Mouse (Mus musculus) embryonic stem cell, embryonic (primary cell): ENCODE measurements around the gene Bdkrb2.

Source experiments
- CTCF ChIA-PET, 4 experiments: fragments of 300-600 bp in 2 of 4; fragments of 350-600 bp in 2 of 4; sonication (Branson Sonifier 250); formaldehyde crosslinking; loops; one replicate each; lab custom pipeline; 2022; ENCODE audit warnings: inconsistent platforms in 2 of 4; lab: Charles Lee
- POLR2A ChIA-PET, 4 experiments: fragments of 300-600 bp in 2 of 4; fragments of 350-600 bp in 2 of 4; sonication (Branson Sonifier 250); formaldehyde crosslinking; loops; one replicate each; lab custom pipeline; 2022; ENCODE audit warnings: antibody characterized with exemption in 4 of 4, inconsistent platforms in 1 of 4; lab: Charles Lee

Bdkrb2 gene

DNA sequence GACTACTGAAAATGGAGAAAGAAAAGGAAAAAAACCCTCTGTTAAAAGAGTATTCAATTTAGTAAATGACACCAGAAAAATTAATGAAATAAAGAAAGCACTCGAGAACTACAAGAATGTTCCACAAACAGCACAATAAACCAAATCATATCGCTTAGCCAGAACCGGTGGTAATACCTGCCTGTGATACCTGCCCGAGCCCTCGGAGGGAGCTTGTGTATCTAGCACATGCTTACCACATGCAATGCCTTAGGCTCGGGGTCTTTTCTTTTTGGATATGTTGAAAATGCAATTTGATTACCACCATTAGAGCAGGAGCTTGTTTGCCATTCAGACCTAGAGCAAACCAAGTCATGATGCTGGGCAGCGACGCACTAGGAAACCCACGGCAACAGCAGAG is 73.5 kb downstream of the Bdkrb2 start:
- ChIA-PET POLR2A (interaction anchor here in 3 of 4 experiments (0.6 to 1.8 kb wide), 14 partner anchors 9 to 179 kb away, joined by 3 to 6 read pairs (median 3); no protein-coding TSS in a partner anchor), CTCF (interaction anchor here in 3 of 4 experiments (0.5 to 2.4 kb wide), 14 partner anchors 11 to 240 kb away, joined by 3 to 15 read pairs (median 4); no protein-coding TSS in a partner anchor)

DNA sequence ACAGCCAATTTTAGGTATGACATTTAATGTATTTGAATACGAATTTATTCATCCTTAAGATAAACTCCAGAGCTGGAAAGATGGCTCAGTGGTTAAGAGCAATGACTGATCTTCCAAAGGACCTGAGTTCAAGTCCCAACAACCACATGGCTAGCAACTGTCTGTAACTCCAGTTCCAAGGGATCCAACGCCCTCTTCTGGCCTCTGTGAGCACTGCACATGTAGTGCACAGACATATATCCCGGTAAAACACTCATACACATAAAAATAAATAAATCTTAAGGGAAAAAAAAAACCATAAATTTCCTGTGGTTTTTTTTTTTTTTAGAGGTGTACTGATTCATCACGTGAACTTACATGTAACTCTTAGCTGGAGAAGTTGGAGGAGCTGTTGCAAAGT is 74.5 kb downstream of the Bdkrb2 start:
- CTCF ChIA-PET, result interaction anchor here in 3 of 4 experiments (0.6 to 2.4 kb wide), 10 partner anchors 12 to 313 kb away, joined by 3 to 15 read pairs (median 4); no protein-coding TSS in a partner anchor
- POLR2A ChIA-PET, result interaction anchor here in 1 of 4 experiments (0.6 to 1.8 kb wide), 8 partner anchors 10 to 641 kb away, joined by 3 to 6 read pairs (median 3); no protein-coding TSS in a partner anchor

DNA sequence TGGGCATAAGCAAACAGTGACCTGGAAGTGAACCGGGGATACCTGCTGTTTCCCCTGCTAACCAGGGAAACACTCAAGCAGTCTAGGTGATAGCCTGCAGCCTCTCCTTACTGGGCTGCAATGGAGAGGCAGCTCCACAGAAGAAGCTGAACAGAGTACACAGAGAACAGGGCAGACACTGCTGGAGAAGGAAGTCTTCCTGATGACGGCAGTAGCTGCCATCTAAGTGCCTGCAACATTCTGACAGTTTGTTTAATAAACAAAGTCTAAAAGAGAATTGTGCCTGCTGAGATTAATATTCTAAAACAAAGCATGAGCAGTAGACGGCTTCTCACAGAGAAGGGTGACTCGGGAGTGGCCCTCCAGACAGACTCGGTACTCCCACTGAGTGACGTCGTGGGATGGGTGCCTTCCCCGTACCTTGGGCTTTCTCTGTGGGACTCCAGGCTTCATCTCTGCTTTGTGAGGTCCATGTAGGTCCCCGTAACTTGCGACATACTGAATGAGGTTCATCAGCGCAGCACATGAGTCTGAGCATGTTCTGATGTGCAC is 79.8 kb downstream of the Bdkrb2 start:
- ChIA-PET CTCF (no interaction called here), POLR2A (interaction anchor here in 1 of 4 experiments (0.6 to 1.3 kb wide), 3 partner anchors 18 to 56 kb away, joined by 3 read pairs; no protein-coding TSS in a partner anchor)
